In the genomic region with DNA sequence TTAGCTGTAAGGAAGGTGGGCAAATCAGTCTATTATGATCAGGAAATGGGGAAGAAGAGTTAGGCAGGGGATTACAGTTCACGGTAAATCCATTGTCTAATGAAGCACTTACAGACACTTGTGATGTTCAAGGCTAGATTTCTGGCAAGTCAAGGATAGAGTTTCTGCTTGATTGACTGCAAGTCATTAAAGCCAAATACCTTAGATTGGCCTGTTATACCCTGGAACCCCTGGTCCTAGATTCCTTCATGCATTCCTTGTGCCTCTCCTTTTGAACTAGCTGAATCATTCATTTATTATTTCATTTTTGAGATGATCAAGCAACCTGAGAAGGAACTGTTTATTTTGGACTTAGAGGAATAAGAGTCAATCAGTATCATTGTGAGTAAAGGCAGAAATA, we compare ENCODE assay signal across 28 mouse cellular contexts.
"Had no signal": no experiment of that assay in that cellular context is flagged by ENCODE, and none has a peak within 500 bp of the region (broad histone marks: within the 10 kb centered on the region; RNA-seq: fewer than 3 reads in every experiment).

No protein-coding gene starts in this region.

- ATAC-seq: hindbrain, embryonic 16.5 days; hindbrain, postnatal 0 days; inflammation-experienced regulatory T-cells, adult 6 months; intestine, embryonic 15.5 days; intestine, embryonic 16.5 days; intestine, postnatal 0 days had no signal

- DNase-seq: heart, postnatal 10 days; heart, postnatal 14 days; heart, postnatal 36 days; kidney, adult 11 months; kidney, adult 18-20 months; kidney, adult 2 months; kidney, adult 8-10 months; kidney, adult 9 months; kidney, postnatal 10 days; kidney, postnatal 14 days; kidney, postnatal 25 days; kidney, postnatal 36 days; kidney, postnatal 4 days; layer of hippocampus, adult 9-11 months; layer of hippocampus, postnatal 36 days had no signal

- H3K27me3 ChIP-seq: heart, embryonic 12.5 days; heart, embryonic 13.5 days; heart, embryonic 15.5 days; hindbrain, embryonic 12.5 days; hindbrain, embryonic 13.5 days; hindbrain, embryonic 15.5 days; intestine, embryonic 15.5 days; kidney, embryonic 15.5 days had no signal
